Comparison of ENCODE assay signal across 9 mouse cellular contexts in the genomic region with DNA sequence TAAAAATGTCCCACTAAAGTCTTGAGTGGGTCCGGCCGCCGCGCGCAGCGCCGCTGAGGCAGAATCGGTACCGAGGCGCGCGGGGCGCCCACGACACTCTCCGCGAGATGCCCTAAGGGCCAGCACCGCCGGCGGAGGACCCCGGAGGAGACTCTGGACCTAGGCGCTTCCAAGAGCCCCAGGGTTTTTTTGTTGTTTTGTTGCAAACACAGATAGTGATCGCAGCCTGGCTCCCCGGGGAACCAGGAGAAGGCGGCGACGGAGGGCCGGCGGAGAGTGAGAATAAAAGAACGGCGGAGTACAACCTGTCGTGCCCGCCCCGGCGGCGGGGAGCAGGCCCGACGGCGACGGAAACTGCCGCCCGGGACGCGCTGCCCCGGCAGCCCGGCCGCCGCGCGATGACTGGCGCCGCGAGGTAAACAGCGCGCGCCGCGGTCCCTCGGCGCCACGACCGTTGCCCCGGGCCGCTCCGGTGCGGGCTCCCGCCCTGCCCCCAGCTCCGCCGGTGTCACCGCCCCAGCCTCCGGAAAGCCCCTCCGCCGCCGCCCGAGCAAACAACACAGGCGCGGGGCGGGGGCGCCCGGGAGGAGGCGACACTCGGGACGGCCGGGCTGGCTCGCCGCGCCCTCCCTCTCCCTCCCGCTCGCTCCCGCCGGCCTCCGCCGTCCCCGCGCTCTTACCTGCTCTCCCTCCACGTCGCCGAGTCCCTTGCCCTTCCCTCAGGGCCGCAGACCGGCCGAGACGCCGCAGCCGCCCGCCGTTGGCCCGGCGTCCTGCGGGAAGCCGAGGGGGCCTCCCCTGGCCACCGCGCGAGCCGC. TPM values are rescaled to one million over a fixed set of nuclear protein-coding genes. Genes with fewer than 3 reads are reported as not detected.
DNase-seq lines count a peak whose midpoint lies in the region; ATAC-seq lines count a peak whose summit lies in the region.
"Had no signal": no experiment of that assay in that cellular context is flagged by ENCODE, and none has a peak within 500 bp of the region (broad histone marks: within the 10 kb centered on the region; RNA-seq: fewer than 3 reads in every experiment).

No protein-coding gene starts in this region.

- H3K9me3 ChIP-seq in erythroblast, embryonic 14.5 days (ENCODE audit: control insufficient read depth, low read length) = peaks cover 5% of the 10 kb centered on the region; the same call in 1 of the 2 replicates
- no peaks in the 10 kb centered on the region for H3K9me3 ChIP-seq in hindbrain, embryonic 13.5 days
- peaks cover 8% of the 10 kb centered on the region for H3K9me3 ChIP-seq in megakaryocyte, embryonic 14.5 days

- no peak; the same call in 1 of the 2 replicates for ATAC-seq in hindbrain, embryonic 13.5 days (ENCODE audit: low FRiP score)

- H3K4me2 ChIP-seq in hindbrain, embryonic 13.5 days = peak overlapping the region; percentile 69

- WGBS in hindbrain, embryonic 13.5 days = under 1% methylated on average over 84 of the region's 113 CpGs

- intact Hi-C loops in left cerebral cortex, postnatal 36 days (cut with DNase I) = loop anchor here (2.0 kb wide), 2 partner anchors 25 to 63 kb away; no protein-coding TSS in a partner anchor

- peak overlapping the region; percentile 95 for H3K9ac ChIP-seq in hindbrain, embryonic 13.5 days

- peaks cover 16% of the 10 kb centered on the region for H3K36me3 ChIP-seq in erythroblast, embryonic 14.5 days (ENCODE audit: control insufficient read depth)
- H3K36me3 ChIP-seq in hindbrain, embryonic 13.5 days = no peaks in the 10 kb centered on the region
- H3K36me3 ChIP-seq in megakaryocyte, embryonic 14.5 days (replicated peaks; ENCODE audit: low read length) = peaks cover 14% of the 10 kb centered on the region

- peak overlapping the region; percentile 99 for H3K27ac ChIP-seq in hindbrain, embryonic 13.5 days

- DNase-seq in adrenal gland, adult (ENCODE audit: inconsistent age in 2 of 2, low spot score in 1 of 2) = peak; percentile 63 to 87
- no peak for DNase-seq in adrenal gland, adult 2 months
- peak; percentile 34 for DNase-seq in adrenal gland, adult 8-10 months
- peak; percentile 21 to 48 for DNase-seq in left cerebral cortex, postnatal 36 days (ENCODE audit: low spot score in 2 of 2)
- peak; percentile 36 to 56 for DNase-seq in spleen, postnatal 14 days (ENCODE audit: low spot score in 2 of 2)

- H3K4me3 ChIP-seq in erythroblast, embryonic 14.5 days (replicated peaks) = peak overlapping the region; percentile 97
- peak overlapping the region; percentile 89 for H3K4me3 ChIP-seq in hindbrain, embryonic 13.5 days
- H3K4me3 ChIP-seq in megakaryocyte, embryonic 14.5 days (replicated peaks) = peak overlapping the region; percentile 97

- H3K4me1 ChIP-seq in erythroblast, embryonic 14.5 days (ENCODE audit: control insufficient read depth) = peaks cover 54% of the 10 kb centered on the region
- H3K4me1 ChIP-seq in hindbrain, embryonic 13.5 days (replicated peaks) = peaks cover 28% of the 10 kb centered on the region
- peaks cover 45% of the 10 kb centered on the region for H3K4me1 ChIP-seq in megakaryocyte, embryonic 14.5 days

- no peaks in the 10 kb centered on the region for H3K27me3 ChIP-seq in erythroblast, embryonic 14.5 days (ENCODE audit: control insufficient read depth)
- no peaks in the 10 kb centered on the region for H3K27me3 ChIP-seq in hindbrain, embryonic 13.5 days
- no peaks in the 10 kb centered on the region for H3K27me3 ChIP-seq in megakaryocyte, embryonic 14.5 days (replicated peaks)

RNA-seq across cellular contexts. Expression of gene Elf2, which starts 0.5 kb away (rescaled TPM):
- total RNA-seq in adrenal gland, adult 2 months (2021) = 10 to 100 TPM; 66.3 to 70.8 TPM
- polyA plus RNA-seq in adrenal gland, adult 2 months (2012; rRNA removed) = 30.7 and 39.1 TPM in 2 replicates
- total RNA-seq in adrenal gland, adult 8-10 months (2022) = 10 to 100 TPM; 57.5 to 93.6 (median 80.2) TPM
- polyA plus RNA-seq in erythroblast, embryonic 14.5 days (2012) = 1.1 and 1.4 TPM in 2 replicates
- 47.1 TPM in 2 replicates for polyA plus RNA-seq in hindbrain, embryonic 13.5 days (2015; fragmentation: Nextera tagmentation; extraction: Ambion mirVana)
- total RNA-seq in left cerebral cortex, postnatal 36 days (2021) = 10 to 100 TPM; 40.6 to 45.1 TPM
- 1.5 and 8.7 TPM in 2 replicates for polyA plus RNA-seq in megakaryocyte, embryonic 14.5 days (2012; ENCODE audit: insufficient read depth, low replicate concordance)

RNA-seq across cellular contexts. Expression of gene Mgarp, which starts 56.6 kb away (rescaled TPM):
- total RNA-seq in adrenal gland, adult 2 months (2021) = 1,000 to 10,000 TPM in 1 of 2 experiments, 100 to 1,000 TPM in 1; 689 to 1,037 TPM
- polyA plus RNA-seq in adrenal gland, adult 2 months (2012; rRNA removed) = 297 and 312 TPM in 2 replicates
- 1,000 to 10,000 TPM in 3 of 4 experiments, 100 to 1,000 TPM in 1; 688 to 1,713 (median 1,219) TPM for total RNA-seq in adrenal gland, adult 8-10 months (2022)
- 0.08 TPM in 2 replicates for polyA plus RNA-seq in erythroblast, embryonic 14.5 days (2012)
- 1.2 and 3.3 TPM in 2 replicates for polyA plus RNA-seq in hindbrain, embryonic 13.5 days (2015; fragmentation: Nextera tagmentation; extraction: Ambion mirVana)
- total RNA-seq in left cerebral cortex, postnatal 36 days (2021) = not detected
- 6.5 TPM in 1 of 2 replicates, not detected in the other for polyA plus RNA-seq in megakaryocyte, embryonic 14.5 days (2012; ENCODE audit: insufficient read depth, low replicate concordance)
- total RNA-seq: layer of hippocampus, postnatal 14 days had no signal

Comparison
In these comparisons a context has a peak if more than half of its experiments do, and no peak if none do; other contexts are left out.
1. RNA of gene Mgarp, which starts 56.6 kb away (polyA plus RNA-seq): 297 to 312 TPM in adrenal gland, adult 2 months; 6.5 TPM in megakaryocyte, embryonic 14.5 days, 1.2 to 3.3 TPM in hindbrain, embryonic 13.5 days and 0.08 TPM in erythroblast, embryonic 14.5 days; every median in the first group is over 10 times any median in the second.
2. Peak in every context shown above with its lines, with median percentiles within 50 percentile points of each other: H3K4me3 ChIP-seq.